Mouse (Mus musculus) erythroblast, embryonic 14.5 days (primary cell): ENCODE data around the gene Sobp. TPM values are rescaled to one million over a fixed set of nuclear protein-coding genes. Genes with fewer than 3 reads are reported as not detected.

Source experiments
- H3K27me3 ChIP-seq: 2 replicates; pipeline ENCODE4 v1.6.1; 2012; ENCODE audit warnings: inconsistent platforms; ENCODE audit not compliant: control insufficient read depth
- H3K36me3 ChIP-seq: 2 replicates; pipeline ENCODE4 v1.6.1; 2012; ENCODE audit warnings: mild to moderate bottlenecking, inconsistent platforms; ENCODE audit not compliant: control insufficient read depth
- H3K4me1 ChIP-seq: 2 replicates; pipeline ENCODE4 v1.6.1; 2012; ENCODE audit warnings: inconsistent platforms; ENCODE audit not compliant: control insufficient read depth
- H3K4me3 ChIP-seq: replicated peaks from 2 replicates; pipeline ENCODE3; 2012; ENCODE audit warnings: moderate library complexity, mild to moderate bottlenecking, inconsistent platforms
- H3K9me3 ChIP-seq: 2 replicates; pipeline ENCODE4 v1.6.1; 2012; ENCODE audit warnings: low read length, inconsistent platforms, mixed read lengths; ENCODE audit not compliant: control insufficient read depth
- GATA1 ChIP-seq: IDR thresholded peaks from 2 replicates; pipeline ENCODE4 v1.6.1; 2012; ENCODE audit warnings: low read length, inconsistent platforms, mixed read lengths
- TAL1 ChIP-seq: IDR thresholded peaks from 3 replicates; pipeline ENCODE4 v1.6.1; 2012; ENCODE audit warnings: low read length, inconsistent platforms, mixed read lengths
- polyA plus RNA-seq: library from polyadenylated mRNA; stranded (reverse); fragments of >175 nt; gene quantifications from 2 replicates; pipeline ENCODE4 v1.2.3, GENCODE M21; 2012

Sobp gene
- polyA plus RNA-seq, 1 experiment, result not detected

GRCm38 (mm10) chr10:43100513-43100912, 73.8 kb downstream of the Sobp start:
- Histone ChIP-seq H3K36me3 (no peaks in the 10 kb centered on the region), H3K27me3 (no peaks in the 10 kb centered on the region; the same call in 1 of the 2 replicates), H3K4me3 (no peak overlapping the region), H3K4me1 (no peaks in the 10 kb centered on the region), H3K9me3 (no peaks in the 10 kb centered on the region)
- TF ChIP-seq TAL1 (no peak), GATA1 (no peak)

GRCm38 (mm10) chr10:43099229-43099628, 75.1 kb downstream of the Sobp start:
- Histone ChIP-seq H3K4me1 (no peaks in the 10 kb centered on the region), H3K4me3 (no peak overlapping the region), H3K36me3 (no peaks in the 10 kb centered on the region), H3K27me3 (no peaks in the 10 kb centered on the region; the same call in 1 of the 2 replicates), H3K9me3 (no peaks in the 10 kb centered on the region)
- TF ChIP-seq TAL1, result no peak
- no peak for TF ChIP-seq GATA1

GRCm38 (mm10) chr10:43097755-43098154, 76.6 kb downstream of the Sobp start:
- Histone ChIP-seq H3K36me3 (no peaks in the 10 kb centered on the region), H3K4me3 (no peak overlapping the region), H3K9me3 (no peaks in the 10 kb centered on the region), H3K4me1 (no peaks in the 10 kb centered on the region), H3K27me3 (no peaks in the 10 kb centered on the region; the same call in 1 of the 2 replicates)
- TF ChIP-seq GATA1, result no peak
- TF ChIP-seq TAL1, result no peak

- H3K9me3 ChIP-seq, result no peaks in the 10 kb centered on the region
- no peaks in the 10 kb centered on the region; the same call in 1 of the 2 replicates for H3K27me3 ChIP-seq
- H3K36me3 ChIP-seq, result no peaks in the 10 kb centered on the region
- no peak overlapping the region for H3K4me3 ChIP-seq
- H3K4me1 ChIP-seq, result no peaks in the 10 kb centered on the region
- TF ChIP-seq GATA1, result no peak
- TF ChIP-seq TAL1, result no peak
Observed at GRCm38 (mm10) chr10:43096614-43097013, 77.7 kb downstream of the Sobp start.

GRCm38 (mm10) chr10:43094537-43094936, 79.8 kb downstream of the Sobp start:
- no peak for TF ChIP-seq TAL1
- TF ChIP-seq GATA1, result no peak
- Histone ChIP-seq H3K36me3 (no peaks in the 10 kb centered on the region), H3K9me3 (no peaks in the 10 kb centered on the region), H3K27me3 (no peaks in the 10 kb centered on the region; the same call in 1 of the 2 replicates), H3K4me1 (no peaks in the 10 kb centered on the region), H3K4me3 (no peak overlapping the region)

- TF ChIP-seq GATA1 (no peak), TAL1 (no peak)
- Histone ChIP-seq H3K4me3 (no peak overlapping the region), H3K4me1 (no peaks in the 10 kb centered on the region), H3K9me3 (no peaks in the 10 kb centered on the region), H3K36me3 (no peaks in the 10 kb centered on the region), H3K27me3 (no peaks in the 10 kb centered on the region; the same call in 1 of the 2 replicates)
Observed at GRCm38 (mm10) chr10:43093440-43093839, 80.9 kb downstream of the Sobp start.

- no peaks in the 10 kb centered on the region for H3K36me3 ChIP-seq
- no peak for TF ChIP-seq GATA1
- TF ChIP-seq TAL1, result no peak
- H3K4me3 ChIP-seq, result no peak overlapping the region
- H3K27me3 ChIP-seq, result no peaks in the 10 kb centered on the region
- H3K9me3 ChIP-seq, result no peaks in the 10 kb centered on the region
- H3K4me1 ChIP-seq, result no peaks in the 10 kb centered on the region
Observed at GRCm38 (mm10) chr10:43090040-43090439, 84.3 kb downstream of the Sobp start.

- Histone ChIP-seq H3K4me1 (no peaks in the 10 kb centered on the region), H3K27me3 (no peaks in the 10 kb centered on the region), H3K36me3 (no peaks in the 10 kb centered on the region), H3K9me3 (no peaks in the 10 kb centered on the region), H3K4me3 (no peak overlapping the region)
- TF ChIP-seq TAL1, result no peak
- TF ChIP-seq GATA1, result no peak
Observed at GRCm38 (mm10) chr10:43087421-43087820, 86.9 kb downstream of the Sobp start.

GRCm38 (mm10) chr10:43086888-43087287, 87.4 kb downstream of the Sobp start:
- no peaks in the 10 kb centered on the region for H3K36me3 ChIP-seq
- no peak overlapping the region for H3K4me3 ChIP-seq

GRCm38 (mm10) chr10:43084087-43084366, 90.3 kb downstream of the Sobp start:
- Histone ChIP-seq H3K36me3 (no peaks in the 10 kb centered on the region), H3K27me3 (no peaks in the 10 kb centered on the region), H3K4me3 (no peak overlapping the region), H3K4me1 (no peaks in the 10 kb centered on the region), H3K9me3 (no peaks in the 10 kb centered on the region)
- TF ChIP-seq TAL1 (no peak), GATA1 (no peak)

More at GRCm38 (mm10) chr10:43086888-43087287, 87.4 kb downstream of the Sobp start:
- no peak for TF ChIP-seq TAL1
- TF ChIP-seq GATA1, result no peak
- Histone ChIP-seq H3K4me1 (no peaks in the 10 kb centered on the region), H3K27me3 (no peaks in the 10 kb centered on the region), H3K9me3 (no peaks in the 10 kb centered on the region)
